Comparison of ENCODE assay signal across 10 mouse cellular contexts in genomic region chr15:34743130-34743782, GRCm38 (mm10).
A peak's percentile ranks its signal among the peaks of the same experiment; 100 is the strongest.
DNase-seq lines count a peak whose midpoint lies in the region; ATAC-seq and TF ChIP-seq lines count a peak whose summit lies in the region.
"Had no signal": no experiment of that assay in that cellular context is flagged by ENCODE, and none has a peak within 500 bp of the region (broad histone marks: within the 10 kb centered on the region; RNA-seq: fewer than 3 reads in every experiment).

No protein-coding gene starts in this region.

- no peak for TF ChIP-seq POLR2A in liver, adult 2 months (IDR thresholded peaks at IDR 0.05; ENCODE audit: extremely low read depth, insufficient read depth, low read length)

- no peaks in the 10 kb centered on the region for H3K27me3 ChIP-seq in midbrain, embryonic 14.5 days (ENCODE audit: control insufficient read depth, insufficient read depth, low read length)
- no peaks in the 10 kb centered on the region; the same call in 1 of the 2 replicates for H3K27me3 ChIP-seq in midbrain, embryonic 16.5 days (ENCODE audit: control insufficient read depth, insufficient read depth, low read depth, low read length)
- no peaks in the 10 kb centered on the region for H3K27me3 ChIP-seq in embryonic facial prominence, embryonic 10.5 days (replicated peaks; ENCODE audit: low read depth, poor library complexity, severe bottlenecking)
- no peaks in the 10 kb centered on the region for H3K27me3 ChIP-seq in liver, adult 2 months (ENCODE audit: control insufficient read depth, insufficient read depth, low read length)
- H3K27me3 ChIP-seq: heart, embryonic 13.5 days; neural tube, embryonic 13.5 days had no signal

- H3K9ac ChIP-seq in midbrain, embryonic 14.5 days (replicated peaks; ENCODE audit: low read length) = no peak overlapping the region
- H3K9ac ChIP-seq in midbrain, embryonic 16.5 days (ENCODE audit: low read depth, low read length) = no peak overlapping the region
- H3K9ac ChIP-seq in liver, adult 2 months (ENCODE audit: low read depth, low read length) = no peak overlapping the region
- H3K9ac ChIP-seq: heart, embryonic 13.5 days; neural tube, embryonic 13.5 days had no signal

- no peak overlapping the region for H3K4me2 ChIP-seq in midbrain, embryonic 14.5 days (ENCODE audit: low read length)
- no peak overlapping the region for H3K4me2 ChIP-seq in midbrain, embryonic 16.5 days (ENCODE audit: low read length)
- H3K4me2 ChIP-seq: heart, embryonic 13.5 days; neural tube, embryonic 13.5 days had no signal

- WGBS in midbrain, embryonic 14.5 days = 45% methylated on average over 15 of the region's 15 CpGs
- 42% methylated on average over 15 of the region's 15 CpGs for WGBS in midbrain, embryonic 16.5 days
- WGBS in embryonic facial prominence, embryonic 10.5 days = 42% methylated on average over 15 of the region's 15 CpGs
- 22% methylated on average over 15 of the region's 15 CpGs for WGBS in liver, adult 2 months

- no peak overlapping the region for H3K27ac ChIP-seq in midbrain, embryonic 14.5 days (replicated peaks; ENCODE audit: low read depth, low read length)
- no peak overlapping the region for H3K27ac ChIP-seq in midbrain, embryonic 16.5 days (ENCODE audit: low read length)
- H3K27ac ChIP-seq in embryonic facial prominence, embryonic 10.5 days (replicated peaks) = no peak overlapping the region
- no peak overlapping the region for H3K27ac ChIP-seq in liver, adult 2 months (replicated peaks; ENCODE audit: insufficient read depth, low read depth, low read length)
- H3K27ac ChIP-seq: heart, embryonic 13.5 days; neural tube, embryonic 13.5 days had no signal

- no peaks in the 10 kb centered on the region for H3K4me1 ChIP-seq in midbrain, embryonic 14.5 days (ENCODE audit: control insufficient read depth, insufficient read depth, low read length)
- no peaks in the 10 kb centered on the region for H3K4me1 ChIP-seq in midbrain, embryonic 16.5 days (ENCODE audit: control insufficient read depth, insufficient read depth, low read length)
- peaks cover 6% of the 10 kb centered on the region for H3K4me1 ChIP-seq in embryonic facial prominence, embryonic 10.5 days
- H3K4me1 ChIP-seq in liver, adult 2 months (ENCODE audit: control insufficient read depth, insufficient read depth, low read length) = peaks cover 1% of the 10 kb centered on the region; the same call in 1 of the 2 replicates
- H3K4me1 ChIP-seq: heart, embryonic 13.5 days; neural tube, embryonic 13.5 days had no signal

- no peaks in the 10 kb centered on the region for H3K36me3 ChIP-seq in midbrain, embryonic 14.5 days (ENCODE audit: control insufficient read depth, insufficient read depth, low read length)
- H3K36me3 ChIP-seq in midbrain, embryonic 16.5 days (ENCODE audit: control insufficient read depth, insufficient read depth, low read length) = no peaks in the 10 kb centered on the region
- H3K36me3 ChIP-seq in embryonic facial prominence, embryonic 10.5 days (replicated peaks) = no peaks in the 10 kb centered on the region
- no peaks in the 10 kb centered on the region for H3K36me3 ChIP-seq in liver, adult 2 months (ENCODE audit: control insufficient read depth, insufficient read depth, low read length)
- H3K36me3 ChIP-seq: heart, embryonic 13.5 days; neural tube, embryonic 13.5 days had no signal

- peak; percentile 91 for TF ChIP-seq CTCF in liver, adult 2 months (IDR thresholded peaks at IDR 0.05; ENCODE audit: low read depth, low read length)

- DNase-seq in midbrain, embryonic 14.5 days = peak; percentile 43
- DNase-seq in adrenal gland, postnatal 25 days = peak; percentile 52
- DNase-seq in embryonic facial prominence, embryonic 10.5 days (ENCODE audit: low spot score) = peak; percentile 67
- peak; percentile 41 to 56 for DNase-seq in heart, postnatal 36 days
- peak; percentile 40 for DNase-seq in liver, adult 2 months (ENCODE audit: extremely low read depth, low read depth, low spot score)
- DNase-seq in right cerebral cortex, adult 2 months (ENCODE audit: low spot score in 2 of 2) = peak; percentile 65 to 69

- H3K4me3 ChIP-seq in midbrain, embryonic 14.5 days (replicated peaks; ENCODE audit: low read depth, low read length) = no peak overlapping the region
- H3K4me3 ChIP-seq in midbrain, embryonic 16.5 days (ENCODE audit: low read depth, low read length) = no peak overlapping the region
- H3K4me3 ChIP-seq in embryonic facial prominence, embryonic 10.5 days = no peak overlapping the region
- no peak overlapping the region for H3K4me3 ChIP-seq in liver, adult 2 months (ENCODE audit: insufficient read depth, low read depth, low read length)
- H3K4me3 ChIP-seq: heart, embryonic 13.5 days; neural tube, embryonic 13.5 days had no signal

- no peaks in the 10 kb centered on the region for H3K9me3 ChIP-seq in midbrain, embryonic 14.5 days (ENCODE audit: control insufficient read depth, low read length)
- no peaks in the 10 kb centered on the region for H3K9me3 ChIP-seq in midbrain, embryonic 16.5 days (replicated peaks; ENCODE audit: control insufficient read depth, low read length, poor library complexity, severe bottlenecking)
- H3K9me3 ChIP-seq in embryonic facial prominence, embryonic 10.5 days = no peaks in the 10 kb centered on the region
- H3K9me3 ChIP-seq: heart, embryonic 13.5 days; neural tube, embryonic 13.5 days had no signal

- no peak for ATAC-seq in midbrain, embryonic 14.5 days (ENCODE audit: low FRiP score, low TSS enrichment)
- no peak for ATAC-seq in midbrain, embryonic 16.5 days
- ATAC-seq in inflammation-experienced regulatory T-cells, adult 6 months = no peak

- H3K79me2 ChIP-seq in liver, adult 2 months (ENCODE audit: control insufficient read depth, insufficient read depth, low read length) = no peaks in the 10 kb centered on the region

- intact Hi-C loops in heart, postnatal 36 days (cut with DNase I) = loop anchor here (1.0 to 5.0 kb wide), 3 partner anchors 148 to 1404 kb away; no protein-coding TSS in a partner anchor
